Mouse (Mus musculus) brown adipose tissue, adult 24 weeks (tissue): ENCODE measurements around the gene Magi2. TPM values are rescaled to one million over a fixed set of nuclear protein-coding genes. Genes with fewer than 3 reads are reported as not detected.

Experiments used
- H3K27ac ChIP-seq: fragments of 200-500 bp; replicated peaks from 2 replicates; pipeline ENCODE4 v1.5.1; 2012; ENCODE audit warnings: low read depth, mild to moderate bottlenecking, low read length
- H3K4me1 ChIP-seq: fragments of 200-500 bp; 2 replicates; pipeline ENCODE4 v1.6.1; 2012; ENCODE audit warnings: low read length, mixed read lengths; ENCODE audit not compliant: control insufficient read depth, insufficient read depth, insufficient read length
- H3K4me3 ChIP-seq: fragments of 200-500 bp; 2 replicates; pipeline ENCODE4 v1.5.1; 2012; ENCODE audit warnings: low read depth, mild to moderate bottlenecking, low read length, moderate library complexity; ENCODE audit not compliant: insufficient read depth
- polyA plus RNA-seq: library from polyadenylated mRNA; stranded (reverse); fragments of >200 nt; gene quantifications from 2 replicates; pipeline ENCODE4 v1.2.4, GENCODE M21; 2012; ENCODE audit not compliant: missing spikeins, insufficient read depth, insufficient read length

Magi2 gene
- polyA plus RNA-seq, 1 experiment: 1.2 TPM

GRCm38 (mm10) chr5:19746865-19747514 is 520.2 kb downstream of the Magi2 start:
- Histone ChIP-seq H3K27ac (no peak overlapping the region), H3K4me3 (no peak overlapping the region), H3K4me1 (no peaks in the 10 kb centered on the region)

GRCm38 (mm10) chr5:19747631-19748030 is 520.8 kb downstream of the Magi2 start:
- Histone ChIP-seq H3K27ac (no peak overlapping the region), H3K4me1 (no peaks in the 10 kb centered on the region), H3K4me3 (no peak overlapping the region)

DNA sequence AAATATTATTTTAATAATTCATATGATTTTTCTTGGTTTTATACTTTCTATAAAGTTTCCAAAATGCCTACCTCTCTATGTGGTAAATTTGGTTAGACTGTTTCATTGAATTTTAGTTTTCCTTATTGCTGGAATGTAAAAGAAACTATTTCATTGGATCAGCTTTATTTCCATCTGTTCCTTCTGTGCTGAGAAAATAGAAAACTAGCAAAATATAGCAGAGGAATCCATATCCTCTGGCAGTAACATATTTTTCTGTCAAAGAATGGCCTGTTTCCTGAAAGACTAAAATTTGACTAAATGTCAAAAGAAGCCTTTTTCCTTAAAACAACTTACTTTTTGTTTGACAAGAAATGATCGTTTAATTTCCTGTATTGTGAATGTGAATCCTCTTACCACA is 552.4 kb downstream of the Magi2 start:
- H3K4me1 ChIP-seq: no peaks in the 10 kb centered on the region
- H3K4me3 ChIP-seq: no peak overlapping the region
- no peak overlapping the region for H3K27ac ChIP-seq

GRCm38 (mm10) chr5:19780076-19780475 is 553.2 kb downstream of the Magi2 start:
- no peak overlapping the region for H3K27ac ChIP-seq
- H3K4me3 ChIP-seq: no peak overlapping the region
- no peaks in the 10 kb centered on the region for H3K4me1 ChIP-seq

DNA sequence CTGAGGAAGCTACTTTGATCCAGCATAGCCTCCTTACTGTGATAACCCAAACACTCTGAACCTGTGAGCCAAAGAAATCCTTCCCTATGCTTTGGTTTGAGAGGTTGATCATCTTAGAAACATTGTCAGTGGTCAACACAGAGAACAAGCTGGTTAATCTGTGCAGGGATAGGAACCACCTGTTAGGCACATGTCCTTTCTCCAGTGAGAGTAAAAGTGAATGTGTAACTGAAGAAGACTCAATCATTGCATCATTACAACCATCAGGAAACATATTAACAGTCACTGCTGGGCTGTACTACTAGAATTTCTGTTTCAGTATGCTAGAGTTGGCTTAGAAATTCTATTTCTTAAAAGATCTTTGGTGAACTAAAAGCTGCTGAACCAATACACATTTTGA is 558.5 kb downstream of the Magi2 start:
- Histone ChIP-seq H3K4me1 (no peaks in the 10 kb centered on the region), H3K27ac (no peak overlapping the region), H3K4me3 (no peak overlapping the region)

- no peak overlapping the region for H3K27ac ChIP-seq
- H3K4me1 ChIP-seq: no peaks in the 10 kb centered on the region
- no peak overlapping the region for H3K4me3 ChIP-seq
Measured at GRCm38 (mm10) chr5:19787522-19788144, 560.8 kb downstream of the Magi2 start.

DNA sequence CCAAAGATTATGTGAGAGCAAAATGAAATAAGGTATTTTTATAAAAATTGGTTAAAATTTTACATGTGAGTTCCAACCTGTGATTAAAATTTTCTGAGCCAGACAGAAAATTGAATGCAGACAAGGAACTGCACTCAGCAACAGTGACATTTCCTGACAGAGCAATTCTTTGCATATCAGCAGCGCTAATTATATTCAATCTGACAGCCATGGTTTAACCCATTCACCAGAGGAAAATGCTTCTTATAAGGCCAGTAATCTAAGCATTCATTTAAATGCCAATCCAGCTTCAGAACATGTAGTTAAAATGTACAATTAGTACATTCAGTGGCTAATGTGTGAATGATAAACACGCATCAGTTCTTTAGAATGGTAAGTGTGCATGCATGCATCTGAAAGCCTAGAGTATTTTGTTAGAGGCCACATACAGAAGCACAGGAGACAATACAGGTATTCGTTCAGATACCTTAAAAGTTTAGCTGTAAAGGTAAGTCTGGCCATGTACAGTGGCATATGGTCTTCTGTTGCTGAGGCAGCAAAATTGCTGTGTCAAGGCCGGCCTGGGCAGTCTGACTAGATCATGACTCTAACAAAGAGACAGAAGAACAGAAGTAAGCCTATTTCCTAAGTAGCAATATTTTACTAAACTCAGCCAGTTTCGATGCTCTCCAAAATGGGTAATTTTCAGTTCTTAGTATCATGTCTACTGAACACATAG is 576.4 kb downstream of the Magi2 start:
- no peak overlapping the region for H3K4me3 ChIP-seq
- H3K4me1 ChIP-seq: no peaks in the 10 kb centered on the region
- H3K27ac ChIP-seq: no peak overlapping the region

DNA sequence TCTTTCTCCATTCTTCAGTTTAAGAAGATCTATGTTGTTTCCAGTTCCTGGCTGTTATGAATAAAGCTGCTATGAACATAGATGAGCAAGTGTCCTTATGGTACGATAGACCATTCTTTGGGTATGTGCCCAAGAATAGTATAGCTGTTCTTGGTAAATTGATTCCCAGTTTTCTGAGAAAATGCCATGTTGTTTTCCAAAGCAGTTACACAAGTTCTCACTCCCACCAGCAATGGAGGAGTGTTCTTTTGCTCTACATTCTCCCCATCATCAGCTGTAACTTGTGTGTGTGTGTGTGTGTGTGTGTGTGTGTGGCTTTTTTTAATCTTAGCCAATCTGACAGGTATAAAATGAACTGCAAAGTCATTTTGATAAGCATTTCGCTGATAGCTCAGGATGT is 595.7 kb downstream of the Magi2 start:
- Histone ChIP-seq H3K4me3 (no peak overlapping the region), H3K27ac (no peak overlapping the region), H3K4me1 (no peaks in the 10 kb centered on the region)

DNA sequence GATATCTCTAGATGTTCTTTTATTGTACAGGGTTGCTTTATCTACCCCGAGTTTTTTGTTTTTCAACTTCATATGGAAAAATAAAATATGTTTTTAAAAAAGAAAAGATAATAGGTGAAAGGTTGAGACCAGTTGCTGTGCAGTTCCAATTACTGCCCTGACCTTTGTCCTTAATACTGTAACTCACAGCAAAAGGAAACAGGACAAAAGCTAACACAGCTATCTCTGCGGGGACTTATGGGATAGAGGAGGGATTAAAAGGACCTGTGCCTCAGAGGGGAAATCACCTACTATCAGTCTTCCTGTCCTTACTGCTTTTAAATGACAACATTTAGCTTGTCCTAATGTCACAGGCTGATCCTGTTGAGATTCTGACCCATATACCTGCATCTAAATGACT is 599.1 kb downstream of the Magi2 start:
- 0 out of 2 replicates have a peak overlapping the region, but pooled peaks have one; percentile 20 for H3K27ac ChIP-seq

GRCm38 (mm10) chr5:19829341-19829740 is 602.5 kb downstream of the Magi2 start:
- Histone ChIP-seq H3K4me3 (no peak overlapping the region), H3K4me1 (no peaks in the 10 kb centered on the region), H3K27ac (no peak overlapping the region)

More for the DNA sequence above, 599.1 kb downstream of the Magi2 start:
- H3K4me1 ChIP-seq: no peaks in the 10 kb centered on the region
- no peak overlapping the region for H3K4me3 ChIP-seq

- Histone ChIP-seq H3K27ac (no peak overlapping the region), H3K4me3 (no peak overlapping the region), H3K4me1 (no peaks in the 10 kb centered on the region)
Measured at GRCm38 (mm10) chr5:19862854-19863253, 636.0 kb downstream of the Magi2 start.

DNA sequence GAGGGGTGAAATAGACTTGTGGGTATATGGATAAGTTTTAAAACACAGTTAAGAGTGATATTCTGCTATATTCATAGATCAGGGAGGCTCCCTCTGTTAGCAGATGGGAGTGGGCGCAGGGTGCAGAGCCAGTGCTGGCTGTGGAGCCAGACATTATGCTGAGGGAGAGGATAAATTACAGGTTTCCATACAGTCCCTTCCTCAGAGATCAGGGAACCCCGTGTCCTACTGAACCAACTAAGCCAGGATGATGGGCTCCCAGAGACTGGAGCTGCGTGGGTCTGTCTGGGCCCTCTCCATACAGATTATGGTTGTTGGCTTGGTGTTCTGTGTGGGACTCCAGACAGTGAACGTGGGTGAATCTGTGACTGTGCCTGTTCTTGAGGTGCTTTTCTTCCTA is 643.6 kb downstream of the Magi2 start:
- H3K4me3 ChIP-seq: no peak overlapping the region
- H3K4me1 ChIP-seq: no peaks in the 10 kb centered on the region
- no peak overlapping the region for H3K27ac ChIP-seq

DNA sequence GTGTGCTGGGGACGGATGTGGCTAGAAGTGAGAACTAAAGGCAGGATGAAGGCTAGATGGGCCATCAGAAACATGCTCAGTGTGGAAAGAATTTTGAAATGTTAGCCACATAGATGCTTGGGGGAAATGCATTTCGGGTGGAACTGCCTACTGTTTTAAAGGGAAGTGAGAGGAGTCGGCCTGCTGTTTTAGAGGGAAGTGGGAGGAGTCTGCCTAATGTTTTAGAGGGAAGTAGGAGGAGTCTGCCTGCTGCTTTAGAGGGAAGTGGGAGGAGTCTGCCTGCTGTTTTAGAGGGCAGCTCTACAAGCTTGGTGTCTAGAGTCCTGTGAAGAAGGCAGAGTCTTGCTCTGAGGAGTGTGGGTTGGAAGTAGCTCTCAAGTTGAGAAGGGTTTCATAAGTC is 664.9 kb downstream of the Magi2 start:
- no peak overlapping the region for H3K27ac ChIP-seq
- no peak overlapping the region for H3K4me3 ChIP-seq
- no peaks in the 10 kb centered on the region for H3K4me1 ChIP-seq

DNA sequence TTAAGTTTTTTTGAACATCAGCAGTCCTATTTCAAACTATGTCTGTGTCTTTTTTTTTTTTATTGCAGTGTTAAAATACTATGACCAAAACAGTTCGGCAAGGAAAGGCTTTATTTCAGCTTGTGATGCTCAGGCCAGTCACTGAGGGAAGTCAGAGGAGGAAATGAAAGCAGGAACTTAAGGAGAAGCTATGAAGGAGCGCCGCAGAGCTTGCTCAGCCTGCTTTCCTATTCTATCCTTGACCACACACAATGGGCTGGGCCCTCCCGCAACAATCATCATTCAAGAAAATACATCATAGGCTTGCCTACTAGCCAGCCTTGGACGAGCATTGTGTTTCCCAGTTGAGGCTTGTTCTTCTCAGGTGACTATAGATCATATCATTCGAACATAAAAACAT is 669.1 kb downstream of the Magi2 start:
- Histone ChIP-seq H3K27ac (no peak overlapping the region), H3K4me3 (no peak overlapping the region), H3K4me1 (no peaks in the 10 kb centered on the region)

GRCm38 (mm10) chr5:19901625-19902024 is 674.8 kb downstream of the Magi2 start:
- Histone ChIP-seq H3K4me1 (no peaks in the 10 kb centered on the region), H3K27ac (no peak overlapping the region), H3K4me3 (no peak overlapping the region)

DNA sequence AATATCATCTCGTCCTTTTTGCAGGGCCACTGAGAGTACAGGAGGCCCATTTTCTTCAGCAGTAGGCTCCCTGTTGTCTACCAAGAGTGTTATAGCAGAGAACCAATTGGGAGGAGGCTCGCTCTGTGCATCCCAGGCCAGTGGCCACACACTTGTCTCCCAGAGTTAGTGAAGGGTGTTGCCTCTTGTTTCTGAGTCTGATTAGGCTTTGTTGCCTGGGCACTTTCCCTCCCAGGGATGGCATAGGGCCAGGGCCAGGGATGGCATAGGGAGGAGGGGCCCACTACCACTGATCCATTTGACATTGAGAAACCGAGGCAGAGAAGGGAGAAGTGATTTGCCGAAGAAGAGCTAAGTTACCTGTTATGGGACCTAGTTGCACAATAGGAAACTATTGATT is 679.8 kb downstream of the Magi2 start:
- H3K27ac ChIP-seq: no peak overlapping the region
- H3K4me1 ChIP-seq: no peaks in the 10 kb centered on the region
- H3K4me3 ChIP-seq: no peak overlapping the region
